Mouse (Mus musculus): ENCODE measurements around the gene Ly6c2. TPM values are rescaled to one million over a fixed set of nuclear protein-coding genes. Genes with fewer than 3 reads are reported as not detected.
"Not testable (repeated sequence)": the region's sequence is repeated elsewhere in the genome, so short reads cannot be mapped to it uniquely, and the experiment has no call there.

Ly6c2 gene
- polyA plus RNA-seq, 1 experiment from 2014 or later, result 1.8 TPM

DNA sequence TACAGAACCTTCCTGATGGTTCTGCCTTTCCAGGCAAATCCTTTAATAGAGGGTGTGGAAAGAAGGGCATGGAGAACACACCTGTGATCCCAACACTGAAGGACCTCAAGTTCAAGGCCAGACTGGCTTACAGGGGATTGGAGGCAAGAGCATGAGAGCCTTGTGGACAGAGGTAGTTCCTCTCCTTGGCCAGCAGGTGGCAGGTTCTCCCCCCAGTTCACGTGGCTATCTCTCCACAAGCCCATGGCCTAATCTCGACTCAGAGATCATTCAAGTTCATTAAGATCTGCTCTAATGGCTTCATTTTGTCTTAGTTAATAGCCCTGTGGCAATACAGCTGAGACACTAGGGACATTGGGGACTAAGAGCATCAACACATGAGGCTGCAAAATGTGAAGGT lies 8.3 kb upstream of the Ly6c2 start:
- no peak overlapping the region for H3K9ac ChIP-seq (ENCODE audit: low read depth, low read length)
- 12% methylated on average over 2 of the region's 2 CpGs for WGBS

DNA sequence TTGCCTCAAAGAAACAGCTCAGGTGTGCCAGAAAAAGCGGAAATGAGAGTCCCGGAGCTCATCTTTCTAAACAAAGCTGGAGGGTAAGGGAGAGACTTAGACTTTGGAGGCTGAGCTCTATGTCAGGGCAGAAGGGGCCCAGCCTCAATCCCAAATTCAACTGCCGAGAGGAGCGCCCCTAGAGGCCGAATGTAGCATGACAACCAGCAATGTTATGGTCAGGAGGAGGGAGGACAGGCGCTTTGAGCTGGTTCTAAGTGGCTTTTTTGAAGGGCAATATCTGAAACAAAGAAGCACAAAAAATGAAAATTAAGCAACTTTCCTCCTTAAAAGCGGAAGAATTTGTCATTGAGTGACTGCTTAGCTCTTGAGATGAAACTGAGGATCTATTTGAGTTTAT lies 7.0 kb upstream of the Ly6c2 start:
- ATAC-seq; H3K9me3 ChIP-seq (ENCODE audit: control insufficient read depth, low read length); H3K4me2 ChIP-seq (ENCODE audit: low read depth, low read length); H3K9ac ChIP-seq (ENCODE audit: low read depth, low read length); H3K4me1 ChIP-seq (ENCODE audit: control insufficient read depth, insufficient read depth, low read length); H3K36me3 ChIP-seq (ENCODE audit: control insufficient read depth, insufficient read depth, low read length); H3K27me3 ChIP-seq (replicated peaks; ENCODE audit: control insufficient read depth, insufficient read depth, low read length); H3K27ac ChIP-seq (ENCODE audit: low read length); H3K4me3 ChIP-seq (ENCODE audit: low read length): not testable (repeated sequence)
- WGBS, result 22% methylated on average over 5 of the region's 7 CpGs

More for the DNA sequence above, 8.3 kb upstream of the Ly6c2 start:
- H3K4me1 ChIP-seq (ENCODE audit: control insufficient read depth, insufficient read depth, low read length), result no peaks in the 10 kb centered on the region
- H3K4me3 ChIP-seq (ENCODE audit: low read length), result no peak overlapping the region
- no peaks in the 10 kb centered on the region for H3K36me3 ChIP-seq (ENCODE audit: control insufficient read depth, insufficient read depth, low read length)
- no peaks in the 10 kb centered on the region for H3K9me3 ChIP-seq (ENCODE audit: control insufficient read depth, low read length)
- no peak for ATAC-seq
- no peak overlapping the region for H3K4me2 ChIP-seq (ENCODE audit: low read depth, low read length)
- H3K27ac ChIP-seq (ENCODE audit: low read length), result no peak overlapping the region
- no peaks in the 10 kb centered on the region for H3K27me3 ChIP-seq (replicated peaks; ENCODE audit: control insufficient read depth, insufficient read depth, low read length)

DNA sequence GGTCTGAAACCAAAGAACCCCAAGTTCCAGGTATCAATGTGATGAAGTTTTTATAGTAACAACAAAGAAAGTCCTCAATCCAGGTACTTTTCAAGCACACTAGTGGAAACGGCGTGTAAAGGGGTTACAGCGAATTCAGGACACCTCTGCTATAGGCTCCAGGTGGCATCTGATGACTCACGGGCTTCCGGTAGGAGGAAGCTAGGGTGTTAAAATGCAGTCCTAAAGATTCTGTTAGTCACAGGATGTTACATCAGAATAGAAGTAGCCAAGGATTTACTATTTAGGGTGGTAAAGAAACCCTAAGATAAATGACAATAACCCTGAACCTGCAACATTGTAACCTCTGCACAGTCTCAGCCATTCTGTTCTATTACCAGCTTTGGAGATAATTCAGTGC lies 5.7 kb upstream of the Ly6c2 start:
- not testable (repeated sequence) for H3K9me3 ChIP-seq (ENCODE audit: control insufficient read depth, low read length); ATAC-seq; H3K4me2 ChIP-seq (ENCODE audit: low read depth, low read length); H3K4me1 ChIP-seq (ENCODE audit: control insufficient read depth, insufficient read depth, low read length); H3K9ac ChIP-seq (ENCODE audit: low read depth, low read length); H3K27me3 ChIP-seq (replicated peaks; ENCODE audit: control insufficient read depth, insufficient read depth, low read length); H3K4me3 ChIP-seq (ENCODE audit: low read length); H3K36me3 ChIP-seq (ENCODE audit: control insufficient read depth, insufficient read depth, low read length); H3K27ac ChIP-seq (ENCODE audit: low read length)
- 86% methylated on average over 5 of the region's 5 CpGs for WGBS

DNA sequence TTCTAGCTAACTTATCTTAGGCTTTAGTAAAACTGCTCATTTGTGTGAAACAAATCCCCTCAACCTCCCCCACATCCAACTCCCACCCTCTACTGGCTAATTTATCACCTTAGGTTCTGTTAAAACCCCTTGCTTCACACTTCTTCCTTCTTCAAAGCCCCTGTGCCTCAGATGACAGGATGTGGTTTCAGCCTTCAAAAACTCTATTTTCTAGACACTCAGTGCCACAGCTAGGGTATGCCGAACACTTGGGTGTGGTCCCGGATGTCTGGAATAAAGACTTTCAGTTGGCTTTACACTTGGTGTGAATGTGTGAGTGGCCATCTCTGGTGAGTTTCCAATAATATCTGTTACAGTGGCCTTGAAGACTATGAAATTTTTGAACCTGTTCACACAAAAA lies 4.8 kb upstream of the Ly6c2 start:
- Histone ChIP-seq H3K9ac (ENCODE audit: low read depth, low read length) (no peak overlapping the region), H3K27ac (ENCODE audit: low read length) (no peak overlapping the region), H3K27me3 (replicated peaks; ENCODE audit: control insufficient read depth, insufficient read depth, low read length) (no peaks in the 10 kb centered on the region), H3K4me3 (ENCODE audit: low read length) (no peak overlapping the region), H3K4me2 (ENCODE audit: low read depth, low read length) (no peak overlapping the region), H3K4me1 (ENCODE audit: control insufficient read depth, insufficient read depth, low read length) (no peaks in the 10 kb centered on the region), H3K36me3 (ENCODE audit: control insufficient read depth, insufficient read depth, low read length) (no peaks in the 10 kb centered on the region), H3K9me3 (ENCODE audit: control insufficient read depth, low read length) (no peaks in the 10 kb centered on the region)
- ATAC-seq, result no peak
- 85% methylated on average over 2 of the region's 2 CpGs for WGBS

DNA sequence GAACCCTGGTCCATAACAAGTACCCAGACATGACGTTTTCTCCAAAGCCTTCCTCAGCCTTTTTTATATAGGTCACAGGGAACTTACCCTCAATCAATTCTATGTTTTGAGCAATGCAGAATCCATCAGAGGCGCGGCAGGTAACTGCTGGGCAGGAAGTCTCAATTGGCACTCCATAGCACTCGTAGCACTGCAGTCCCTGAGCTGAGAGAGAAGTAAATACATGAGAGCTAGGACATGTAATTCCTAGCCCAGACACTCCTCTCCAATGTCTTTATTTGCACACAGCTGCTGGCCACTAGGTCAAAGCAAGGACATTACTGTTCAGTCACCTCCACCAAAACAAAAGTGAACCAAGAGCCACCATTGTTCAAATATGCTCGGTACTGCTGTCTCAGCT lies 1.3 kb downstream of the Ly6c2 start:
- H3K4me3 ChIP-seq (ENCODE audit: low read length); H3K4me2 ChIP-seq (ENCODE audit: low read depth, low read length); H3K4me1 ChIP-seq (ENCODE audit: control insufficient read depth, insufficient read depth, low read length); H3K9me3 ChIP-seq (ENCODE audit: control insufficient read depth, low read length); H3K27ac ChIP-seq (ENCODE audit: low read length); H3K27me3 ChIP-seq (replicated peaks; ENCODE audit: control insufficient read depth, insufficient read depth, low read length); H3K36me3 ChIP-seq (ENCODE audit: control insufficient read depth, insufficient read depth, low read length); ATAC-seq; H3K9ac ChIP-seq (ENCODE audit: low read depth, low read length): not testable (repeated sequence)
- WGBS, result 64% methylated on average over 2 of the region's 5 CpGs

DNA sequence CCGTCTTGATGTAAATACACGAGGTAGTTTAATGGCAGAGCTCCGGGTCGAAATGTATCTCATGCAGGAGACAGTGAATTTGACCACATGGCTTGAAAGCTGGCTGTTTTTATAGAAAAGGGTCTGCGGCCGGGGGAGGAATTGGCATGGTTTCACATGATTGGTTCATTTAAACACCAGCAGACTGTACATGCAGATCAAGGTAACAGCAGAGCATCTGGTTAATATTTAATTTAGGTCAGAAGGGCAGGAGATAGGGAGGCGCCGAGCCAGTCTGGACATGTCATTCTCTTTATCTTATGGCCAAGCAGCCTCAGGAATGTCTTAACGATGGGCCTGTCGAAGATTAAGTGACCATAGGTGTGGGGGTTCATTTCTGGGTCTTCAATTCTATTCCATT lies 12.5 kb downstream of the Ly6c2 start:
- Histone ChIP-seq H3K27ac (ENCODE audit: low read length) (no peak overlapping the region), H3K4me1 (ENCODE audit: control insufficient read depth, insufficient read depth, low read length) (no peaks in the 10 kb centered on the region), H3K36me3 (ENCODE audit: control insufficient read depth, insufficient read depth, low read length) (no peaks in the 10 kb centered on the region), H3K4me3 (ENCODE audit: low read length) (no peak overlapping the region), H3K9ac (ENCODE audit: low read depth, low read length) (no peak overlapping the region), H3K27me3 (replicated peaks; ENCODE audit: control insufficient read depth, insufficient read depth, low read length) (no peaks in the 10 kb centered on the region), H3K9me3 (ENCODE audit: control insufficient read depth, low read length) (no peaks in the 10 kb centered on the region), H3K4me2 (ENCODE audit: low read depth, low read length) (no peak overlapping the region)
- ATAC-seq, result no peak
- 70% methylated on average over 10 of the region's 10 CpGs for WGBS

DNA sequence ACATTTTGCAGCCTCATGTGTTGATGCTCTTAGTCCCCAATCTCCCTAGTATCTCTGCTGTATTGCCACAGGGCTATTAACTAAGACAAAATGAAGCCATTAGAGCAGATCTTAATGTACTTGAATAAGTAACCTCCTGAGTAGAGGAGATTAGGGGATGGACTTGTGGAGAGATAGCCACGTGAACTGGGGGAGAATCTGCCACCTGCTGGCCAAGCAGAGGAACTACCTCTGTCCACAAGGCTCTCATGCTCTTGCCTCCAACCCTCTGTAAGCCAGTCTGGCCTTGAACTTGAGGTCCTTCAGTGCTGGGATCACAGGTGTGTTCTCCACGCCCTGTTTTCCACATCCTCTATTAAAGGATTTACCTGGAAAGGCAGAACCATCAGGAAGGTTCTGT lies 23.7 kb downstream of the Ly6c2 start:
- H3K9me3 ChIP-seq (ENCODE audit: control insufficient read depth, low read length); H3K4me3 ChIP-seq (ENCODE audit: low read length); H3K27ac ChIP-seq (ENCODE audit: low read length); ATAC-seq; H3K36me3 ChIP-seq (ENCODE audit: control insufficient read depth, insufficient read depth, low read length); H3K4me1 ChIP-seq (ENCODE audit: control insufficient read depth, insufficient read depth, low read length); H3K9ac ChIP-seq (ENCODE audit: low read depth, low read length); H3K4me2 ChIP-seq (ENCODE audit: low read depth, low read length); H3K27me3 ChIP-seq (replicated peaks; ENCODE audit: control insufficient read depth, insufficient read depth, low read length): not testable (repeated sequence)
- WGBS, result 3% methylated on average over 2 of the region's 2 CpGs

DNA sequence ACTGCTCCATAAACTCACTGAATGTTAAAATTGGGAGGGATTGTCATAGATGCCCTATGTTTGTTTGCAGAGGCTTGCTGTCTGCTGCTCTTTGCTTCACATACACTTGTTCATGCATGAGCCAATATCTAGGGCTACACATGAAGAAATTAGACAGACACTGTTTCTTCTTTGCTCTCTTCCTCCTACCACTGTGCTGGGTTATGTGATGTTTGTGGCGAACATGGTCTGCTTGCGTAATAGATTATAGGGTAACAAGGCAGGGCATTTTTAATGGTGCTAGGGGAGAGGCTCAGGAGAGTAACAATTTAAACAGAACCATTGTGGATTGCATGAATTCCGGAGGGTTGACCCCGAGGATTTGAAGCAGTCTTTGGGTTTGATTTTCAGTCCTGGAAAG lies 41.8 kb downstream of the Ly6c2 start:
- Histone ChIP-seq H3K27ac (ENCODE audit: low read length) (no peak overlapping the region), H3K4me2 (ENCODE audit: low read depth, low read length) (no peak overlapping the region), H3K4me3 (ENCODE audit: low read length) (no peak overlapping the region), H3K9ac (ENCODE audit: low read depth, low read length) (no peak overlapping the region), H3K27me3 (replicated peaks; ENCODE audit: control insufficient read depth, insufficient read depth, low read length) (no peaks in the 10 kb centered on the region), H3K9me3 (ENCODE audit: control insufficient read depth, low read length) (no peaks in the 10 kb centered on the region), H3K36me3 (ENCODE audit: control insufficient read depth, insufficient read depth, low read length) (no peaks in the 10 kb centered on the region), H3K4me1 (ENCODE audit: control insufficient read depth, insufficient read depth, low read length) (no peaks in the 10 kb centered on the region)
- WGBS, result 83% methylated on average over 4 of the region's 4 CpGs
- no peak for ATAC-seq

DNA sequence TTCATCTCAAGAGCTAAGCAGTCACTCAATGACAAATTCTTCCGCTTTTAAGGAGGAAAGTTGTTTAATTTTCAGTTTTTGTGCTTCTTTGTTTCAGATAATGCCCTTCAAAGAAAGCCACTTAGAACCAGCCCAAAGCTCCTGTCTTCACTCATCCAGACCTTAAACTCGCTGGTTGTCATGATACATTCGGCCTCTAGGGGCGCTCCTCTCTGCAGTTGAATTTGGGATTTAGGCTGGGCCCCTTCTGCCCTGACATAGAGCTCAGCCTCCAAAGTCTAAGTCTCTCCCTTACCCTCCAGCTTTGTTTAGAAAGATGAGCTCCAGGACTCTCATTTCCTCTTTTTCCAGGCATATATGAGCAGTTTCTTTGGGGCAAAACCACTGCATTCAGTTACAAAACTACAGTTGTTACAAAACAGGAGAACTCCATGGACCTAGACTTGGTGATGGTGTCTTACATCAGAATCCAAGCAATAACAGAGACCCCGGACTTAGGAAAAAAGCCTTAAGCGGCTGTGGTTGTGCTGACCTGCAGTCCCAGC lies 49.7 kb downstream of the Ly6c2 start:
- H3K27me3 ChIP-seq (replicated peaks; ENCODE audit: control insufficient read depth, insufficient read depth, low read length); ATAC-seq; H3K4me2 ChIP-seq (ENCODE audit: low read depth, low read length); H3K36me3 ChIP-seq (ENCODE audit: control insufficient read depth, insufficient read depth, low read length); H3K9ac ChIP-seq (ENCODE audit: low read depth, low read length); H3K4me3 ChIP-seq (ENCODE audit: low read length); H3K9me3 ChIP-seq (ENCODE audit: control insufficient read depth, low read length); H3K27ac ChIP-seq (ENCODE audit: low read length); H3K4me1 ChIP-seq (ENCODE audit: control insufficient read depth, insufficient read depth, low read length): not testable (repeated sequence)
- 33% methylated on average over 6 of the region's 6 CpGs for WGBS

DNA sequence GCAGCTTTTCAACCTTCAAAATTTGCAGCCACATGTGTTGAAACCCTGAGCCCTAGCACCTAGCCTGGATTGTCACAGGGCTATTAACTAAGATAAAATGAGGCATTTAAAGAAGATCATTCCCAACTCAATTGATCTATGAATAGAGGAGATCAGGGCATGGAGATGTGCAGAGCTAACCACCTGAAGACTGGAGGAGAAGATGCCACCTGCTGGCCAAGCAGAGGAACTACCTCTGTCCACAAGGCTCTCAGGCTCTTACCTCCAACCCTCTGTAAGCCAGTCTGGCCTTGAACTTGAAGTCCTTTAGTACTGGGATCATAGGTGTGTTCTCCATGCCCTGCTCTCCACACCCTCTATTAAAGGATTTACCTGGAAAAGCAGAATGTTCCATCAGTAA lies 51.3 kb downstream of the Ly6c2 start:
- H3K27me3 ChIP-seq (replicated peaks; ENCODE audit: control insufficient read depth, insufficient read depth, low read length), result no peaks in the 10 kb centered on the region
- H3K9ac ChIP-seq (ENCODE audit: low read depth, low read length), result no peak overlapping the region
- no peaks in the 10 kb centered on the region for H3K4me1 ChIP-seq (ENCODE audit: control insufficient read depth, insufficient read depth, low read length)
- no peaks in the 10 kb centered on the region for H3K9me3 ChIP-seq (ENCODE audit: control insufficient read depth, low read length)
- no peak overlapping the region for H3K27ac ChIP-seq (ENCODE audit: low read length)
- H3K36me3 ChIP-seq (ENCODE audit: control insufficient read depth, insufficient read depth, low read length), result no peaks in the 10 kb centered on the region
- no peak overlapping the region for H3K4me3 ChIP-seq (ENCODE audit: low read length)
- no peak overlapping the region for H3K4me2 ChIP-seq (ENCODE audit: low read depth, low read length)
- no peak for ATAC-seq
